Mouse (Mus musculus) embryonic facial prominence, embryonic 13.5 days (tissue): ENCODE measurements at regions not wholly inside any gene's neighbourhood (a gene's known extent, or its start where the extent isn't known, plus 50 kb on each side); places are given as distances from the start of the nearest gene placed in this dataset.

ENCODE experiments used
- ATAC-seq: fragments of 200-750 bp; cut with Nextera tagmentation; 2 replicates; pipeline ENCODE4 v1.8.0; 2017; ENCODE audit warnings: low read depth; ENCODE audit not compliant: insufficient number of reproducible peaks, insufficient read depth, low FRiP score, low TSS enrichment
- H3K27ac ChIP-seq: fragments of 300-500 bp; sonication (generic); 2 replicates; pipeline ENCODE4 v1.5.1; 2015; ENCODE audit warnings: moderate library complexity, mild to moderate bottlenecking, inconsistent platforms
- H3K27me3 ChIP-seq: fragments of 300-500 bp; sonication (generic); 2 replicates; pipeline ENCODE4 v1.6.1; 2015; ENCODE audit warnings: mild to moderate bottlenecking, inconsistent platforms
- H3K36me3 ChIP-seq: fragments of 300-500 bp; sonication (generic); 2 replicates; pipeline ENCODE4 v1.6.1; 2015; ENCODE audit warnings: mild to moderate bottlenecking, inconsistent platforms
- H3K4me1 ChIP-seq: fragments of 300-500 bp; sonication (generic); 2 replicates; pipeline ENCODE4 v1.6.1; 2015; ENCODE audit warnings: inconsistent platforms
- H3K4me2 ChIP-seq: fragments of 300-500 bp; sonication (generic); 2 replicates; pipeline ENCODE4 v1.6.1; 2015; ENCODE audit warnings: moderate library complexity, mild to moderate bottlenecking, inconsistent platforms
- H3K4me3 ChIP-seq: fragments of 300-500 bp; sonication (generic); 2 replicates; pipeline ENCODE4 v1.5.1; 2015; ENCODE audit warnings: mild to moderate bottlenecking, inconsistent platforms
- H3K9ac ChIP-seq: fragments of 300-500 bp; sonication (generic); 2 replicates; pipeline ENCODE4 v1.6.1; 2015; ENCODE audit warnings: mild to moderate bottlenecking, inconsistent platforms
- H3K9me3 ChIP-seq: fragments of 300-500 bp; sonication (generic); 2 replicates; pipeline ENCODE4 v1.6.1; 2016; ENCODE audit warnings: inconsistent platforms
- WGBS: fragments of 180-500 bp; shearing (Covaris S2); methylation state at CpG from one replicate; pipeline ENCODE4 v1.1.7; 2015; ENCODE audit warnings: mixed read lengths; 5-methylcytosine and 5-hydroxymethylcytosine counted together

- H3K9ac ChIP-seq = no peak overlapping the region
- H3K27ac ChIP-seq = 0 out of 2 replicates have a peak overlapping the region, but pooled peaks have one; percentile 65
- 85% methylated on average over 5 of the region's 5 CpGs for WGBS
- H3K4me3 ChIP-seq = no peak overlapping the region
- peaks cover 6% of the 10 kb centered on the region; the same call in 1 of the 2 replicates for H3K9me3 ChIP-seq
- peaks cover 20% of the 10 kb centered on the region for H3K4me1 ChIP-seq
- no peak for ATAC-seq
- H3K36me3 ChIP-seq = no peaks in the 10 kb centered on the region
- H3K27me3 ChIP-seq = no peaks in the 10 kb centered on the region
- H3K4me2 ChIP-seq = no peak overlapping the region
Observed at GRCm38 (mm10) chr7:67836984-67837383, 77.4 kb upstream of the Synm start.

- Histone ChIP-seq H3K36me3 (no peaks in the 10 kb centered on the region), H3K4me3 (no peak overlapping the region), H3K9me3 (peaks cover 6% of the 10 kb centered on the region; the same call in 1 of the 2 replicates), H3K27ac (peak overlapping the region; percentile 65), H3K9ac (0 out of 2 replicates have a peak overlapping the region, but pooled peaks have one; percentile 33), H3K4me2 (no peak overlapping the region), H3K4me1 (peaks cover 20% of the 10 kb centered on the region), H3K27me3 (no peaks in the 10 kb centered on the region)
- 66% methylated on average over 18 of the region's 18 CpGs for WGBS
- ATAC-seq = 0 out of 2 replicates have a peak, but pooled peaks have one; percentile 43
Observed at GRCm38 (mm10) chr7:67836117-67836949, 76.8 kb upstream of the Synm start.

- Histone ChIP-seq H3K4me3 (no peak overlapping the region), H3K27ac (no peak overlapping the region), H3K4me2 (no peak overlapping the region), H3K36me3 (no peaks in the 10 kb centered on the region), H3K27me3 (no peaks in the 10 kb centered on the region), H3K4me1 (peaks cover 23% of the 10 kb centered on the region), H3K9me3 (peaks cover 6% of the 10 kb centered on the region; the same call in 1 of the 2 replicates), H3K9ac (no peak overlapping the region)
- ATAC-seq = no peak
- 89% methylated on average over 2 of the region's 2 CpGs for WGBS
Observed at GRCm38 (mm10) chr7:67831738-67832137, 72.2 kb upstream of the Synm start.

- Histone ChIP-seq H3K4me1 (peaks cover 28% of the 10 kb centered on the region), H3K4me3 (no peak overlapping the region), H3K27ac (peak overlapping the region; percentile 78), H3K27me3 (no peaks in the 10 kb centered on the region), H3K36me3 (no peaks in the 10 kb centered on the region), H3K9me3 (no peaks in the 10 kb centered on the region), H3K4me2 (0 out of 2 replicates have a peak overlapping the region, but pooled peaks have one; percentile 10), H3K9ac (no peak overlapping the region)
- no peak for ATAC-seq
- 44% methylated on average over 12 of the region's 12 CpGs for WGBS
Observed at GRCm38 (mm10) chr7:67827386-67827785, 67.8 kb upstream of the Synm start.

- H3K9ac ChIP-seq = no peak overlapping the region
- no peaks in the 10 kb centered on the region for H3K36me3 ChIP-seq
- peaks cover 28% of the 10 kb centered on the region for H3K4me1 ChIP-seq
- H3K27ac ChIP-seq = peak overlapping the region; percentile 78
- WGBS = 31% methylated on average over 13 of the region's 13 CpGs
- 0 out of 2 replicates have a peak overlapping the region, but pooled peaks have one; percentile 7 for H3K4me2 ChIP-seq
- no peaks in the 10 kb centered on the region for H3K9me3 ChIP-seq
- H3K27me3 ChIP-seq = no peaks in the 10 kb centered on the region
- 0 out of 2 replicates have a peak, but pooled peaks have one; percentile 49 for ATAC-seq
- H3K4me3 ChIP-seq = no peak overlapping the region
Observed at GRCm38 (mm10) chr7:67826936-67827335, 67.4 kb upstream of the Synm start.

GRCm38 (mm10) chr7:67826368-67826767 lies 66.8 kb upstream of the Synm start:
- Histone ChIP-seq H3K36me3 (no peaks in the 10 kb centered on the region), H3K4me1 (peaks cover 28% of the 10 kb centered on the region), H3K9me3 (no peaks in the 10 kb centered on the region), H3K4me3 (no peak overlapping the region), H3K9ac (no peak overlapping the region), H3K27me3 (no peaks in the 10 kb centered on the region), H3K4me2 (peak overlapping the region; percentile 7; the same call in 1 of the 2 replicates), H3K27ac (peak overlapping the region; percentile 45; the same call in 1 of the 2 replicates)
- ATAC-seq = no peak
- 39% methylated on average over 6 of the region's 6 CpGs for WGBS

GRCm38 (mm10) chr7:67825636-67826280 lies 66.2 kb upstream of the Synm start:
- 76% methylated on average over 7 of the region's 7 CpGs for WGBS
- H3K4me1 ChIP-seq = peaks cover 28% of the 10 kb centered on the region
- H3K27ac ChIP-seq = peak overlapping the region; percentile 45; the same call in 1 of the 2 replicates

GRCm38 (mm10) chr7:67823943-67824645 lies 64.6 kb upstream of the Synm start:
- H3K27me3 ChIP-seq = no peaks in the 10 kb centered on the region
- 44% methylated on average over 8 of the region's 8 CpGs for WGBS
- H3K27ac ChIP-seq = no peak overlapping the region
- no peak overlapping the region for H3K4me2 ChIP-seq
- no peak overlapping the region for H3K4me3 ChIP-seq
- no peak overlapping the region for H3K9ac ChIP-seq
- no peaks in the 10 kb centered on the region for H3K36me3 ChIP-seq
- ATAC-seq = no peak
- no peaks in the 10 kb centered on the region for H3K9me3 ChIP-seq
- H3K4me1 ChIP-seq = peaks cover 28% of the 10 kb centered on the region

More at GRCm38 (mm10) chr7:67825636-67826280, 66.2 kb upstream of the Synm start:
- Histone ChIP-seq H3K9ac (no peak overlapping the region), H3K4me2 (no peak overlapping the region), H3K4me3 (no peak overlapping the region), H3K36me3 (no peaks in the 10 kb centered on the region), H3K27me3 (no peaks in the 10 kb centered on the region), H3K9me3 (no peaks in the 10 kb centered on the region)
- ATAC-seq = no peak

GRCm38 (mm10) chr7:67819551-67819950 lies 60.0 kb upstream of the Synm start:
- no peak for ATAC-seq
- 95% methylated on average over 5 of the region's 5 CpGs for WGBS
- H3K4me3 ChIP-seq = no peak overlapping the region

GRCm38 (mm10) chr7:67817556-67817955 lies 58.0 kb upstream of the Synm start:
- Histone ChIP-seq H3K9ac (no peak overlapping the region), H3K4me2 (no peak overlapping the region), H3K4me1 (peaks cover 11% of the 10 kb centered on the region; the same call in 1 of the 2 replicates), H3K27me3 (no peaks in the 10 kb centered on the region), H3K27ac (no peak overlapping the region), H3K36me3 (no peaks in the 10 kb centered on the region), H3K9me3 (no peaks in the 10 kb centered on the region), H3K4me3 (no peak overlapping the region)
- ATAC-seq = no peak
- 93% methylated on average over 6 of the region's 6 CpGs for WGBS

More at GRCm38 (mm10) chr7:67819551-67819950, 60.0 kb upstream of the Synm start:
- H3K4me1 ChIP-seq = peaks cover 5% of the 10 kb centered on the region; the same call in 1 of the 2 replicates
- no peaks in the 10 kb centered on the region for H3K9me3 ChIP-seq
- H3K27ac ChIP-seq = no peak overlapping the region
- no peaks in the 10 kb centered on the region for H3K27me3 ChIP-seq
- H3K4me2 ChIP-seq = no peak overlapping the region
- H3K36me3 ChIP-seq = no peaks in the 10 kb centered on the region
- H3K9ac ChIP-seq = no peak overlapping the region

- no peak overlapping the region for H3K9ac ChIP-seq
- H3K36me3 ChIP-seq = no peaks in the 10 kb centered on the region
- H3K4me2 ChIP-seq = no peak overlapping the region
- H3K9me3 ChIP-seq = no peaks in the 10 kb centered on the region
- H3K27ac ChIP-seq = no peak overlapping the region
- WGBS = 50% methylated on average over 9 of the region's 9 CpGs
- H3K27me3 ChIP-seq = no peaks in the 10 kb centered on the region
- H3K4me3 ChIP-seq = no peak overlapping the region
- no peak for ATAC-seq
- H3K4me1 ChIP-seq = peaks cover 11% of the 10 kb centered on the region; the same call in 1 of the 2 replicates
Observed at GRCm38 (mm10) chr7:67814861-67815260, 55.3 kb upstream of the Synm start.
